Mouse (Mus musculus) liver, embryonic 14.5 days (tissue): ENCODE results near the gene Upp2.

Source experiments
- CTCF ChIP-seq: IDR thresholded peaks from 2 replicates; pipeline ENCODE4 v1.5.1; 2016; ENCODE audit warnings: antibody characterized with exemption, low read depth, control low read depth
- EP300 ChIP-seq: IDR thresholded peaks from 2 replicates; pipeline ENCODE4 v1.6.1; 2016; ENCODE audit warnings: antibody characterized with exemption, low read depth

GRCm38 (mm10) chr2:58535233-58535632 lies 31.9 kb upstream of the Upp2 start:
- no peak for TF ChIP-seq CTCF
- TF ChIP-seq EP300, result no peak
